Mouse (Mus musculus): ENCODE measurements around the gene Dctn2. TPM values are rescaled to one million over a fixed set of nuclear protein-coding genes. Genes with fewer than 3 reads are reported as not detected.

The Dctn2 gene
- polyA plus RNA-seq, 1 experiment from 2014 or later: 157 TPM

DNA sequence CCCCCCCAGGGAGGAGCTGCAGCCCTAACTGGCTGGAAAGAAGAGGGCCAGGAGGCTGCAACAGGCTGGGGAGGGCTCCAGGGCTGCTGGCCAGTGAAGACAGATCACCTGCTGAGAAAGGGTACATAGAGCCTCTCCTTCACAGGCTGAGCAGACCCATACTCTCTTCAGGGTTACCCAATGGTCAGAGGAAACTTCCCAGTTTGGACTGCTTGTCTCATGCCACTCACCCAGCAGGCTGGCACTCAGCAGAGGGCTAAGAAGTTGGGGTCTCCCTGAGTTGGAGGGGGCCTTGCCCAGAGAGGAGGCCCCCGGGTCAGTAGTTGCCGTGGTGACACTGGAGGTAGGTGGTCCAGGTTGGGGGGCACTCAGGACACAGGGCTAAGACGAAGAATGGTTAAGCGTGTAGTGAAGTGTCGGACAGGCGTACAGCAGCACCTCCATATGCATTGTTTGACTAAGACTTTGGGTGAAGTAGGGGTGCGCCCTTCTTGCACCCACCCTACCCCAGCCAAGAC lies 18.0 kb downstream of the Dctn2 start:
- WGBS: 93% methylated on average over 7 of the region's 7 CpGs
- H3K4me3 ChIP-seq (ENCODE audit: low read depth, low read length): no peak overlapping the region
- no peaks in the 10 kb centered on the region for H3K27me3 ChIP-seq (replicated peaks; ENCODE audit: control insufficient read depth, insufficient read depth, low read length)
- H3K9ac ChIP-seq (ENCODE audit: low read length): no peak overlapping the region
- H3K36me3 ChIP-seq (ENCODE audit: control insufficient read depth, insufficient read depth, low read length): peaks cover 76% of the 10 kb centered on the region
- no peak overlapping the region for H3K4me2 ChIP-seq (ENCODE audit: low read length)
- no peaks in the 10 kb centered on the region for H3K9me3 ChIP-seq (ENCODE audit: control insufficient read depth, low read length)
- H3K27ac ChIP-seq (ENCODE audit: low read depth): 0 out of 2 replicates have a peak overlapping the region, but pooled peaks have one; percentile 16
- ATAC-seq (replicated peaks; ENCODE audit: low FRiP score, low TSS enrichment, low read depth) (no peak), DNase-seq (ENCODE audit: low spot score) (no peak)
- H3K4me1 ChIP-seq (replicated peaks; ENCODE audit: control insufficient read depth, insufficient read depth, low read length): peaks cover 20% of the 10 kb centered on the region

DNA sequence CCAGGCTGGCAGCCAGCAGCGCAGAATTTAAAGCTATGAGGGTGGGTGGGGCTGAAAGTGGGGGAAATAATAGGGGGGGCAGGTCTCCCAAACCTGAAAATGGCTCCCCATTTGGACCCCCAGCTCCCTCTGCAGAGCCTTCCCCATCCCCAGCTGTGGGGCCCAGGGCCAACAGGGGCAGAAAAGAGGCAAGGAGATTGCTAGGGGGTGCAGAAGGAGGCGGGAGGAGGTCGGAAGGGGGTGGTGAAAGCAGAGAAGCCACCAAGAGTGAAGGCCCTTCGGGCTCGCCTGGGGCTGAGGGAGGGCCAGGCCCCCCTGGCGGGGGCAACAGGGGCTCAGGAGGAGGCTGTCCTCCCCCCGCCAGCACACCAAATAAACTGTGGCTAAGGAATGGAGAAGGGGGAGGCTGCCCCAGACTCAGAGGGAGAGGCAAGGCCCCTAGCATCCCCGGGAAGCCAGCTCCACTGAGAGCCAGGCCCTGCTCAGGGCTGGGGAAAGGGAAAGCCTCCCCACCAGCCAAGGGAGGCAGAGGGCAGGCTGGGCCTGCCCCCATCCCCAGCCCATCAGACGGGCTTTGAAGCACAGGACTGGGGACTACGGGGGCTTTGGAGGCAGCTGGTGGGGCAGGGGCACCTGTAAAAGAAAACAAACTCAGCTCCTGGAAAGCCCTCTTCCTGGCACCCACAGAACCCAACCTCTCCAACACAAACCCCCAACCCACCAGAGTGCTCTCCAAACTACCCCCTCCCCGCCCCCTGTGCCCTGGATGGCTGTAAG lies 18.7 kb downstream of the Dctn2 start:
- Histone ChIP-seq H3K9ac (ENCODE audit: low read length) (no peak overlapping the region), H3K27ac (ENCODE audit: low read depth) (no peak overlapping the region), H3K36me3 (ENCODE audit: control insufficient read depth, insufficient read depth, low read length) (peaks cover 68% of the 10 kb centered on the region), H3K4me1 (replicated peaks; ENCODE audit: control insufficient read depth, insufficient read depth, low read length) (peaks cover 25% of the 10 kb centered on the region), H3K9me3 (ENCODE audit: control insufficient read depth, low read length) (no peaks in the 10 kb centered on the region), H3K27me3 (replicated peaks; ENCODE audit: control insufficient read depth, insufficient read depth, low read length) (no peaks in the 10 kb centered on the region), H3K4me2 (ENCODE audit: low read length) (no peak overlapping the region), H3K4me3 (ENCODE audit: low read depth, low read length) (no peak overlapping the region)
- 79% methylated on average over 11 of the region's 11 CpGs for WGBS
- ATAC-seq (replicated peaks; ENCODE audit: low FRiP score, low TSS enrichment, low read depth) (no peak), DNase-seq (ENCODE audit: low spot score) (no peak)

DNA sequence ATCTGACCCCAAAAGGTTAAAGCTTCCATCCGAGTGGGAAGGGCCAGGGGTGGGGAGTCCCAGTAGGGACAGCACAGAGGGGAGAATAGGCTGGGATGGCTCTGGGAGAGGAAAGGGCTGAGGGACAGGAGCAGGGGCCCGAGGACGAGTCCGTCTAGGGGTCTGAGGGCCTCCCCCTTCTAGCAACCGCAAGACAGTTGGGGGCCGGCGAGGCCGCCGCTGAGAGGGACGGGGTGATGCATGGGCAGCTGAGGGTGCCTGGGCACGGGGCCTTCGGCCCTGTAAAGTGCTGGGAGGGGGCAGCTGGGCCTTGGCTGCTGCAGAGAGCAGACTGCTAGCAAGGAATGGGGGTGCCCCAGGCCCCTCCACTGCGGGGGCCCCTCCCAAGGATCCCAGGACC lies 19.5 kb downstream of the Dctn2 start:
- no peak overlapping the region for H3K27ac ChIP-seq (ENCODE audit: low read depth)
- no peak overlapping the region for H3K4me3 ChIP-seq (ENCODE audit: low read depth, low read length)
- H3K4me2 ChIP-seq (ENCODE audit: low read length): no peak overlapping the region
- H3K36me3 ChIP-seq (ENCODE audit: control insufficient read depth, insufficient read depth, low read length): peaks cover 65% of the 10 kb centered on the region
- H3K27me3 ChIP-seq (replicated peaks; ENCODE audit: control insufficient read depth, insufficient read depth, low read length): no peaks in the 10 kb centered on the region
- ATAC-seq (replicated peaks; ENCODE audit: low FRiP score, low TSS enrichment, low read depth) (no peak), DNase-seq (ENCODE audit: low spot score) (no peak)
- H3K9me3 ChIP-seq (ENCODE audit: control insufficient read depth, low read length): no peaks in the 10 kb centered on the region
- WGBS: 86% methylated on average over 13 of the region's 13 CpGs
- peaks cover 25% of the 10 kb centered on the region for H3K4me1 ChIP-seq (replicated peaks; ENCODE audit: control insufficient read depth, insufficient read depth, low read length)
- no peak overlapping the region for H3K9ac ChIP-seq (ENCODE audit: low read length)

DNA sequence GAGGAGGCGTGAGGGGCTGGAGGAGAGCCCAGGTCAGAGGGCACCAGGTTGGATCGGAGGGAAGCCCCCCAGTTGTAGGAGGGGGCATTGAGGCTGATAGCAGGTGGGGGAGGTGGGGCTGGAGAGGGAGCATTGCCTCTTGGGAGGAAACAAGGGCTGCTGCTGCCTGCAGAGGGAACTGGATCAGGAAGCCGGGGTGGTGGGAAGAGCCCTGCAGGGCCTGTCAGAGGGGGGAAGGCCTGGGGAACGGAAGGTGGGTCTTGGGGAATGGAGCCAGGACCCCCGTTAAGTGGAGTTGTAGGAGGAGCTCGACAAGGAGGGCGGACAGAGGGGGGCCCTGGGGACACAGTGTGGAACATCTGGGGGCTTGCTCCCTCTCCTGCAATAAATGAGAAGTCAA lies 20.0 kb downstream of the Dctn2 start:
- peaks cover 25% of the 10 kb centered on the region for H3K4me1 ChIP-seq (replicated peaks; ENCODE audit: control insufficient read depth, insufficient read depth, low read length)
- ATAC-seq (replicated peaks; ENCODE audit: low FRiP score, low TSS enrichment, low read depth) (no peak), DNase-seq (ENCODE audit: low spot score) (no peak)
- no peaks in the 10 kb centered on the region for H3K9me3 ChIP-seq (ENCODE audit: control insufficient read depth, low read length)
- 0 out of 2 replicates have a peak overlapping the region, but pooled peaks have one; percentile 91 for H3K4me2 ChIP-seq (ENCODE audit: low read length)
- peaks cover 60% of the 10 kb centered on the region for H3K36me3 ChIP-seq (ENCODE audit: control insufficient read depth, insufficient read depth, low read length)
- no peaks in the 10 kb centered on the region for H3K27me3 ChIP-seq (replicated peaks; ENCODE audit: control insufficient read depth, insufficient read depth, low read length)
- H3K4me3 ChIP-seq (ENCODE audit: low read depth, low read length): no peak overlapping the region
- 85% methylated on average over 7 of the region's 7 CpGs for WGBS
- no peak overlapping the region for H3K9ac ChIP-seq (ENCODE audit: low read length)
- H3K27ac ChIP-seq (ENCODE audit: low read depth): no peak overlapping the region

DNA sequence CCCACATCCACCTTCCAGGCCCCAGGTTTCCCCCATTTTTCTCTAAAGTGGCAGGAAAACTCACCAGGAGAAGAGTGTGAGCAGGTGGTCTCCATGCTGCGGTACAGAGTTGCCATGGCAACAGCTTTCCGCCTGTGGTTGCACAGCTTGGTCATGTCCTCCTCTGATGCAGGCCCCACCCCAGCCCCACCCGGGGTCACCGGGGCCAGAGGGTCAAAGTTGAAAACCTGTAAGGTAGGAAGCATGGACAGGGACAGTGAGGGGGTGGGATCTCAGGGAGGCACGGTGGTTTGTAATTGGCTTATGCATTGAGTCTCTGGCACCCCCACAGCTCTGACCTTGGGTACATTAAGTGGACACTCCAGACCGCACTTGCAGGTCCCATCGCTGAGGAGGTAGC lies 20.6 kb downstream of the Dctn2 start:
- ATAC-seq (replicated peaks; ENCODE audit: low FRiP score, low TSS enrichment, low read depth) (no peak), DNase-seq (ENCODE audit: low spot score) (no peak)
- 54% methylated on average over 7 of the region's 7 CpGs for WGBS
- Histone ChIP-seq H3K27ac (ENCODE audit: low read depth) (no peak overlapping the region), H3K4me1 (replicated peaks; ENCODE audit: control insufficient read depth, insufficient read depth, low read length) (peaks cover 29% of the 10 kb centered on the region), H3K4me2 (ENCODE audit: low read length) (peak overlapping the region; percentile 91), H3K9ac (ENCODE audit: low read length) (no peak overlapping the region), H3K27me3 (replicated peaks; ENCODE audit: control insufficient read depth, insufficient read depth, low read length) (no peaks in the 10 kb centered on the region), H3K36me3 (ENCODE audit: control insufficient read depth, insufficient read depth, low read length) (peaks cover 54% of the 10 kb centered on the region), H3K9me3 (ENCODE audit: control insufficient read depth, low read length) (no peaks in the 10 kb centered on the region), H3K4me3 (ENCODE audit: low read depth, low read length) (peak overlapping the region; percentile 78; the same call in 1 of the 2 replicates)

DNA sequence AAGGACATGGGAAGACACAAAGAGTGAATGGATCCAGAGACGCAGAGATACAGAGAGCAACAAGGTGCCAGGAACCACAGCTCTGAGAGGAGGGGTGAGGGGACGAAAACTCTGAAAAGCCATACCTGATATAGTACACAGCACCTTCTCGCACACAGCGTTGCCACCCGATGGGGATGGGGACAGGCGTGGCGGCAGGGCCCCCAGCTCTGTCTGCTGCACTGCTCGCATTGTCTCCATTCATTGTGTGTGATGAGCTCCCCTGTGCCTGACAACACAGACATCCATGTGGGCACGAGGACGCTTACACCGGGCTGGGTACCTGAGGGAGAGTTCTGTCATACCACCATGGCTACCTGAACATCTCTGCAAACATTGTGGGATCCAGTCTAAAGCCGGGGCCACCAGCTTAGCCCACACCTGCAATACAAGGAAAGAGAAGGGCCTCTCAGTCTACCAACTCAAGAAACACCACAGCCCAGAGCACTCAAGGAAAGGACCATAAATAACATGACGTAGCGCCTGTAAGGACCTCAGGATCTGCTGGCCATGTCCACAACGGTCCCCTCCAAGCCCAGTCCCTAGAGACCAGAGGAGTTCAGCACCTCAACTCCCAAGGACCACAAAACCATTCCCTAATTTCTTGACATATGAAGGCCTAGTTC lies 21.2 kb downstream of the Dctn2 start:
- ATAC-seq (replicated peaks; ENCODE audit: low FRiP score, low TSS enrichment, low read depth) (no peak), DNase-seq (ENCODE audit: low spot score) (no peak)
- H3K4me1 ChIP-seq (replicated peaks; ENCODE audit: control insufficient read depth, insufficient read depth, low read length): peaks cover 35% of the 10 kb centered on the region
- no peaks in the 10 kb centered on the region for H3K9me3 ChIP-seq (ENCODE audit: control insufficient read depth, low read length)
- H3K4me2 ChIP-seq (ENCODE audit: low read length): peak overlapping the region; percentile 91
- peak overlapping the region; percentile 78 for H3K4me3 ChIP-seq (ENCODE audit: low read depth, low read length)
- peaks cover 47% of the 10 kb centered on the region for H3K36me3 ChIP-seq (ENCODE audit: control insufficient read depth, insufficient read depth, low read length)
- peak overlapping the region; percentile 77 for H3K9ac ChIP-seq (ENCODE audit: low read length)
- H3K27ac ChIP-seq (ENCODE audit: low read depth): peak overlapping the region; percentile 97
- WGBS: 54% methylated on average over 15 of the region's 15 CpGs
- H3K27me3 ChIP-seq (replicated peaks; ENCODE audit: control insufficient read depth, insufficient read depth, low read length): no peaks in the 10 kb centered on the region

DNA sequence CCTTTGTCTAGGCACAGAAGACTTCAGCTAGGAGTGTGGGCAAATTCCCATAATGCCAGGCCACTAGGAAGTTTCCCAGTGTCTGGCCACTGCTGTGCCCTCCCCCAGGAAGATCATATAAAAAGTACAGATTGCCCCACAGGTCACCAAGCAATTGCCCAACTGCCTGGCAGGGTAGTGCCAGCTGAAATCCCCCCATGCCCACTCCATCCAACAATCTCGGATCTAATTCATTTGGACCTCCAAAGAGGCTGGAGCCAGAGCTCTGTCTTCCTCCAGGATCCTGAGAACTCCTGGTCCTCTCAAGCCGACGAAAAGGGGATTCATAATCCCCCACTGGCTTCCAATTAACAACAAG lies 21.7 kb downstream of the Dctn2 start:
- H3K9me3 ChIP-seq (ENCODE audit: control insufficient read depth, low read length): no peaks in the 10 kb centered on the region
- peaks cover 39% of the 10 kb centered on the region for H3K4me1 ChIP-seq (replicated peaks; ENCODE audit: control insufficient read depth, insufficient read depth, low read length)
- no peaks in the 10 kb centered on the region for H3K27me3 ChIP-seq (replicated peaks; ENCODE audit: control insufficient read depth, insufficient read depth, low read length)
- H3K4me2 ChIP-seq (ENCODE audit: low read length): peak overlapping the region; percentile 91
- H3K9ac ChIP-seq (ENCODE audit: low read length): peak overlapping the region; percentile 77
- peaks cover 42% of the 10 kb centered on the region for H3K36me3 ChIP-seq (ENCODE audit: control insufficient read depth, insufficient read depth, low read length)
- ATAC-seq (replicated peaks; ENCODE audit: low FRiP score, low TSS enrichment, low read depth): no peak
- peak overlapping the region; percentile 97 for H3K27ac ChIP-seq (ENCODE audit: low read depth)
- 2% methylated on average over 3 of the region's 3 CpGs for WGBS
- peak overlapping the region; percentile 78 for H3K4me3 ChIP-seq (ENCODE audit: low read depth, low read length)
- DNase-seq (ENCODE audit: low spot score): no peak

DNA sequence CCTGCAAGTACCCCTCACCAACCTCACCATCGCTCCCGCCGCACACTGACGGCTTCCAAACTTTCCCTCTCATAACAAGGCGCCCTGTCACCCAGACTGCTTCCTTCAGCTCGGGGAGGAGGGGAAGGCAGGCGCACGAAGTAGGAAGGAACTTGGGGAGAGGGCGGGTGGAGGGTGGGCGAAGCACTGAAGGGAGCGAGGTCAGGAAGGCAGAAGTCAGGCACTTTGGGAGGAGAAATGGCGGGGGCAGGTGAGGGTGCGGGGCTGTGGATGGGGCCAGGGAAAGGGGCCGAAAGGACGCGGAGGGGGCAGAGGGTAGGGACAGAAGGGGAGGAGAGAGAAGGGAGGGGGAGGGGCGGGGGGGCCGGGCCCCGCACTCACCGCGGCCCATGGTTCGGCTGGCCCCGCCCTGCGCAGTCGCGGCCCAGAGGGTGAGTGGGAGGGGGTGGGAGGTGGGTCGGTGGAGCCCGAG lies 22.2 kb downstream of the Dctn2 start:
- DNase-seq (ENCODE audit: low spot score): no peak
- Histone ChIP-seq H3K4me3 (ENCODE audit: low read depth, low read length) (peak overlapping the region; percentile 78), H3K9me3 (ENCODE audit: control insufficient read depth, low read length) (no peaks in the 10 kb centered on the region), H3K27ac (ENCODE audit: low read depth) (peak overlapping the region; percentile 97), H3K4me1 (replicated peaks; ENCODE audit: control insufficient read depth, insufficient read depth, low read length) (peaks cover 41% of the 10 kb centered on the region), H3K36me3 (ENCODE audit: control insufficient read depth, insufficient read depth, low read length) (peaks cover 41% of the 10 kb centered on the region), H3K4me2 (ENCODE audit: low read length) (peak overlapping the region; percentile 91), H3K27me3 (replicated peaks; ENCODE audit: control insufficient read depth, insufficient read depth, low read length) (no peaks in the 10 kb centered on the region), H3K9ac (ENCODE audit: low read length) (peak overlapping the region; percentile 77)
- WGBS: 1% methylated on average over 15 of the region's 28 CpGs
- ATAC-seq (replicated peaks; ENCODE audit: low FRiP score, low TSS enrichment, low read depth): peak; percentile 10

All from intestine, embryonic 14.5 days (tissue).